Mouse (Mus musculus) adrenal gland, adult 2 months (tissue): ENCODE measurements around the gene Pgap2. TPM values are rescaled to one million over a fixed set of nuclear protein-coding genes. Genes with fewer than 3 reads are reported as not detected.

Source experiments
- DNase-seq: peaks from one replicate; pipeline ENCODE4 v3.0.0; 2021
- polyA plus RNA-seq: library from polyadenylated mRNA; depleted of rRNA; stranded (reverse); fragments of >200 nt; gene quantifications from 2 replicates; pipeline ENCODE4 v1.2.3, GENCODE M21; 2012; rRNA removed
- total RNA-seq, 2 experiments: library from RNA; stranded (reverse); gene quantifications; 2 replicates each; pipeline ENCODE4 v1.2.3; 2021

Gene Pgap2
- total and polyA plus RNA-seq, 3 experiments, result 62.6 to 360 (median 96.0) TPM

DNA sequence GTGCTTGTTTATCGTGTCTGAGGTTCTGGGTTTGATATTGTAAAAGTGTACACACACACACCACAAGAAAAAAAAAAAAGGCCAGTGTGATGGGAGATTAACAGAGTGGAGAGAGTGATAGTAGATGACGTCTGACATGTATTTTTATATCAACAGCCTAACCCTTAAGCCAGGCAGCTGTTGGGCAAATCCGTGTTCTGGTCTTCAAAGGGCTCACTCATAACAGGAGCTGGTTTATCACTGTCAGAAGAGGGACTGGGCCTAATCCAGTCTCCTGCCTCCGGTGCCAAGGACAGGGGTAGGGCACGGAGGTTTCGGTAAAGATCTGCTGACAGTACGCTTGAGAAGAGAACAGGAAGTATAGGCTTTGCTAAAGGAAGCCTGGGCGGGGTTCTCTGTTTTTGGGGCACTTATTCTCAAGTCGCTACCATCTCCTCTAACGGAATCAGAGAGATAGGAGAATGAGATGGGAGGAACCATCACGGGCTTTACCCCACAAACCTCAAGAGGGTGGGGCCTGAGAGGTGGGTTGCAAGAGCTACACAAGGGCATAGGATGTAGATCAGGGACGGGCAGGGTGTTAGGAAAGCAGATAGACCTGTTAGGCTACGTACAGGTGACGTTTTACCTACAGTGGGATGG, 56.5 kb downstream of the Pgap2 start:
- DNase-seq, result no peak

DNA sequence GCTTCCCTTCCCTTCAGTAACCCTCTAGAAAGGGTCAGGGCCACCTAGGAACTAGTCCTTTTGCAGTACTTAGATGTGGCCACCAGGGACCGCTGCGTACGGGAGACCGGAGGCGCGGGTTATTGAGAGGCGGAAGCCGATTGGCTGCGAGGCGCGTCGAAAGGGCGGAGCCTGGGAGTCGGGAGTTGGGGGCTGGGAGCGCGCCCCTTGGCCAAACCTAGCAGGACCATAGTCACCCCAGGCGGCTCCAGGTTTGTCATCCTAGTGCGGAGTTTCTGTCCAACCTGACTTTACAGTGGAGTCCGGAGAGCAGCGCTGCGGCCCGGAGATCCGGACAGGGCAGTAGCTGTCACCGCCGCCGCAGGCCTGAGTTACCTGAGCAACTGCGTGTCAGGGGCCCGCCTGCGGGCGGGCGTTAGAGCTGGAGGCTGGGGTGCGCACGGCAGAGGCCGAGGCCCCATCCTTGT, 57.1 kb downstream of the Pgap2 start:
- peak; percentile 95 for DNase-seq

DNA sequence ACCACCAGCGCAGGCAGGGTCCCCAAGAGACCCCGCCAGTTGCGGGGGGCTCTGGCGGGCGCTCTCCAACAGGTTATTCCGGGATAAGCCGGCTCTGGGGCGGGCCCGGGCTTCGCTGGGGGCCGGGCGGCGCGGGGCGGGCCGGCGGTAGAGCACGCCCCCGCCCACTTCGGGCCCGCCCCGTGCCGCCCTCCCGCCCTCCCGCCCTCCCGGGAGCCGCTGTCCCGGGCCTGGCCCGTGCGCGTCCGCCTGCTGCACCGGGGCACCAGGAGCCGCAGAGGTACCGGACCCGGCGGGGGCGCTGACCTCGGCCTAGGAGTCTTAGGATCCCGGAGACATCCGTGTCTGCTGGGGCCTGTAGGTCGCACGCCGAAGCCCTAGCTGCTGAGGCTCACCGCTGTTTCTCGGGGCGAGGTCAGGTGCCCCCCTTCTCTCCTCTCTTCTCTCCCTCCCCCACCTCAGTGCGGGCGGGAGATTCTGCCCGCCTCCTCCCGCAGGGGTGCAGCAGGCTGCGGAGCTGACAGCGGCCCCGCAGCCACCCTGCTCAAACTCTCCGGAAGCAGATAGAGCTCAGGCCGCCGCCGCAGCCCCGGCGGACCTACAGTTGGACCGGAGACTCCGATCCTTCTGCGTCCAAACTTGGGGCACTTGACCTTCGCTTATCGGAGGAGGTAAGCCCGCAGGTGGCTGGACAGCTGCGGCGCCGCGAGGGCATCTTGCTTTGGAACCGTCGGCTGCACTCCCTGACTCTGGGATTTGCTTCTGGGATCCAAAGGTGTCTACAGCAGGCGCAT, 57.8 kb downstream of the Pgap2 start, which contains the start of gene Stim1:
Stim1 (plus strand) TSS at position 206 of the 794 bp plus-strand sequence.
- DNase-seq, result no peak

DNA sequence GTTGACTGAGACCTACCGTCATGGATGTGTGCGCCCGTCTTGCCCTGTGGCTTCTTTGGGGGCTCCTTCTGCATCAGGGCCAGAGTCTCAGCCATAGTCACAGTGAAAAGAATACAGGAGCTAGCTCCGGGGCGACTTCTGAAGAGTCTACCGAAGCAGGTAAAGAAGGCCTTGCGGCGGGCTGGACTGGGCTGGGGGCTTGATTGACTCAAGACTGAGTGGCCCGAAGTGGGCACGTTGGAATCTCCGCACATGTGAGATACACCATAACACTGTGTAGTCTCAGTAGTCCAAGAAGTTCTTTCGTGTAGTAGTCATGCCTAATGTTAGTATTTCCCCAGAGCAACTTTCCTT, 58.4 kb downstream of the Pgap2 start:
- no peak for DNase-seq

DNA sequence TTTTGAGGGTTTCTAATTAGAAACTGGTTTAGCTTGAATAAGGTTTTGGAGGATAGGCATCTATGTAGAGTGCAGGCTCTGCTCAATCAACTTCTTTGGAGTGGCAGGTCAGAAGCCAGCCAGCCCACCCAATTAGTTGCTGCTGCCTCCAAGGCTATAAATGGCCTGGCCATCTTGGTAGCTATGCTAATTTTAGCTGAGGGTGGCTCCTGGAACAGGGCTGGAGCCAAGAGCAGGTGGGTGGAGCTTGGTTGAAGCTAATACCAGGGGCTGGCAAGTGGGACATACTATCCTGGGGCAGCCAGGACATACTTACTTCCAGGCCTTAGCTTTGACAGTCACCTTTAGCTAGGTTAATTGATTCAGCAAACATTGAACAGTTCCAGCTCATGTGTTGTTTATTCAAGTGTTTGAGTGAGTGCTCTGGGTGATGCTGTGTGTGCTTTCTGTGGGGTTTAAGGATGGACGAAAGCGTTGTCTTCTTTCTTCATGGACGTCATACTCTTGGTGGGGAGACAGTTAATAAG, 62.5 kb downstream of the Pgap2 start:
- DNase-seq, result peak; percentile 25

DNA sequence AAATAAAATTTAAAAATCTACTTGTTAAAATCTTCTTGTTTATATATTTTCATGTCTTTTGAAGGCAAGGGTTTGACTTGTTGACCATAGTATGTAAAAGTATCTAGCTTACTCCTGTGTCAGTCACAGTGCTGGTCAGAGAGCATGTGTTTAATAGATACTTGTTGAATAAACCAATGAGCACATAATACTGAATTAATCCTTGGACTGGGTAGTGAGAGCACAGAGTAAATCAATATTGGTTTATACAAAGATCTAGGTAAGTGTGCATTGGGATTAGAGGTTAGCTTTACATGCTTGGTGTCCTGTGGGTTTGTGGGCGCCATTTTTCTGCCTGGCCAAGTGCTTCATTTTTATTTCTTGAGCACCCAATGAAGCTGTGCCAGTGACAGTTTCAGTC, 71.4 kb downstream of the Pgap2 start:
- DNase-seq, result no peak

DNA sequence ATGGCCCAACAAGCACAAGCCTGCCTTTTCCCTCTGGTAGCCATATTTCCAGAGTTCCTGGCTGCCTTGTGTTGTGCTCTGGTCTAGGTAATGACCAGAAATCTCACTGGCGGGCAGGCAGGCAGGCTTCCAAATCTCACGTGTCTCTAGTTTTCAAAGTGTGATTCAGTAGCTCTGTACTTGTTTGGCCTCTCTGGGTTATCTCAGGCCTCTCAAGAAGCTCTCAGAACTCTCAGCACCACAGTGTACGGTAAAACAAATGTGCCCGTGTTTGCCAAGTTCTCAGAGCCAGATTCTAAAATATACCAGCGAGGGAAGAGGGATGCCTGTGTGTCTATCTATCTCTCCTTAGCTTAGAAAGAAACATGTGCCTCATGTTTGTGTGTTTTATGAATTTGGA, 72.3 kb downstream of the Pgap2 start:
- DNase-seq, result no peak

Other genes starting within 250 kb of the Pgap2 start
- gene Il18bp, start 191.5 kb upstream of the Pgap2 start, total RNA-seq, result 10 to 100 TPM in 1 of 2 experiments, 1 to 10 TPM in 1; 6.1 to 22.2 TPM
- gene Il18bp, start 191.5 kb upstream of the Pgap2 start, polyA plus RNA-seq, result 15.5 and 18.2 TPM in 2 replicates
- 10 to 100 TPM; 28.5 to 36.9 TPM for gene Rnf121, start 144.7 kb upstream of the Pgap2 start, total RNA-seq
- 12.3 and 12.8 TPM in 2 replicates for gene Rnf121, start 144.7 kb upstream of the Pgap2 start, polyA plus RNA-seq
- gene Xndc1, start 144.7 kb upstream of the Pgap2 start, total RNA-seq, result 10 to 100 TPM; 11.8 to 12.0 TPM
- gene Xndc1, start 144.7 kb upstream of the Pgap2 start, polyA plus RNA-seq, result 22.3 and 29.9 TPM in 2 replicates
- under 1 TPM; 0.63 to 0.79 TPM for gene Xntrpc, start 144.5 kb upstream of the Pgap2 start, total RNA-seq
- 2.4 and 2.5 TPM in 2 replicates for gene Xntrpc, start 144.5 kb upstream of the Pgap2 start, polyA plus RNA-seq
- under 1 TPM in 1 of 2 experiments, not detected in 1; 0.35 TPM for gene Trpc2, start 127.1 kb upstream of the Pgap2 start, total RNA-seq
- gene Trpc2, start 127.1 kb upstream of the Pgap2 start, polyA plus RNA-seq, result not detected in 2 replicates
- not detected for gene Art1, start 108.5 kb upstream of the Pgap2 start, total RNA-seq
- gene Art1, start 108.5 kb upstream of the Pgap2 start, polyA plus RNA-seq, result 0.28 TPM in 1 of 2 replicates, not detected in the other
- not detected for gene Art5, start 100.7 kb upstream of the Pgap2 start, total RNA-seq
- 0.09 and 0.35 TPM in 2 replicates for gene Art5, start 100.7 kb upstream of the Pgap2 start, polyA plus RNA-seq
- gene Chrna10, start 93.4 kb upstream of the Pgap2 start, total RNA-seq, result not detected
- 0.22 and 0.38 TPM in 2 replicates for gene Chrna10, start 93.4 kb upstream of the Pgap2 start, polyA plus RNA-seq
- gene Nup98, start within 50 bp of the Pgap2 start, total RNA-seq, result 10 to 100 TPM; 47.8 to 84.4 TPM
- 10.1 and 13.5 TPM in 2 replicates for gene Nup98, start within 50 bp of the Pgap2 start, polyA plus RNA-seq
- 10 to 100 TPM; 48.0 to 62.7 TPM for gene Rhog, start 45.8 kb downstream of the Pgap2 start, total RNA-seq
- gene Rhog, start 45.8 kb downstream of the Pgap2 start, polyA plus RNA-seq, result 60.0 and 69.0 TPM in 2 replicates
- gene Stim1, start 57.6 kb downstream of the Pgap2 start, total RNA-seq, result 10 to 100 TPM; 68.2 to 74.8 TPM
- 68.4 and 77.7 TPM in 2 replicates for gene Stim1, start 57.6 kb downstream of the Pgap2 start, polyA plus RNA-seq
- gene Rrm1, start 231.5 kb downstream of the Pgap2 start, total RNA-seq, result 10 to 100 TPM; 16.8 to 20.1 TPM
- 3.2 and 4.1 TPM in 2 replicates for gene Rrm1, start 231.5 kb downstream of the Pgap2 start, polyA plus RNA-seq